Mouse (Mus musculus) ES-Bruce4 (cell line): ENCODE measurements around the gene Slc35b1. TPM values are rescaled to one million over a fixed set of nuclear protein-coding genes. Genes with fewer than 3 reads are reported as not detected.

Experiments used
- H3K27ac ChIP-seq: 2 replicates; pipeline ENCODE4 v1.5.1; 2012; ENCODE audit warnings: low read length, inconsistent platforms; ENCODE audit not compliant: insufficient read depth
- H3K27me3 ChIP-seq: 2 replicates; pipeline ENCODE4 v1.6.1; 2012; ENCODE audit warnings: mild to moderate bottlenecking, low read length, inconsistent platforms; ENCODE audit not compliant: control insufficient read depth, poor library complexity, insufficient read depth, severe bottlenecking
- H3K36me3 ChIP-seq: 2 replicates; pipeline ENCODE4 v1.6.1; 2012; ENCODE audit warnings: inconsistent platforms, mild to moderate bottlenecking, low read length, moderate library complexity; ENCODE audit not compliant: control insufficient read depth, poor library complexity, insufficient read depth, severe bottlenecking
- H3K4me1 ChIP-seq: one replicate; pipeline ENCODE4 v1.8.1; 2011; ENCODE audit warnings: low read length; ENCODE audit not compliant: control insufficient read depth, insufficient read depth
- H3K4me3 ChIP-seq: 2 replicates; pipeline ENCODE4 v1.5.1; 2011; ENCODE audit warnings: low read depth, mild to moderate bottlenecking, low read length
- H3K9ac ChIP-seq: 2 replicates; pipeline ENCODE4 v1.6.1; 2012; ENCODE audit warnings: low read depth, mild to moderate bottlenecking, inconsistent platforms; ENCODE audit not compliant: poor library complexity, severe bottlenecking
- H3K9me3 ChIP-seq: replicated peaks from 2 replicates; pipeline ENCODE4 v1.6.1; 2012; ENCODE audit warnings: mild to moderate bottlenecking, low read length, inconsistent platforms; ENCODE audit not compliant: control insufficient read depth, poor library complexity, insufficient read depth, severe bottlenecking
- CTCF ChIP-seq: IDR thresholded peaks from one replicate; pipeline ENCODE4 v1.8.1; 2011; ENCODE audit warnings: low read depth, low read length
- EP300 ChIP-seq: IDR thresholded peaks from 2 replicates; pipeline ENCODE4 v1.6.1; 2011; ENCODE audit warnings: low read depth, low read length; ENCODE audit not compliant: insufficient read depth
- POLR2A ChIP-seq: IDR thresholded peaks from one replicate; pipeline ENCODE4 v1.8.1; 2011; ENCODE audit warnings: low read length; ENCODE audit not compliant: insufficient read depth
- polyA plus RNA-seq: library from polyadenylated mRNA; stranded (reverse); fragments of >200 nt; gene quantifications from 2 replicates; pipeline ENCODE4 v1.2.4, GENCODE M21; 2011; ENCODE audit warnings: low read depth; ENCODE audit not compliant: missing spikeins, insufficient read depth, insufficient read length

Slc35b1 gene
- polyA plus RNA-seq, 1 experiment: 47.7 TPM

DNA sequence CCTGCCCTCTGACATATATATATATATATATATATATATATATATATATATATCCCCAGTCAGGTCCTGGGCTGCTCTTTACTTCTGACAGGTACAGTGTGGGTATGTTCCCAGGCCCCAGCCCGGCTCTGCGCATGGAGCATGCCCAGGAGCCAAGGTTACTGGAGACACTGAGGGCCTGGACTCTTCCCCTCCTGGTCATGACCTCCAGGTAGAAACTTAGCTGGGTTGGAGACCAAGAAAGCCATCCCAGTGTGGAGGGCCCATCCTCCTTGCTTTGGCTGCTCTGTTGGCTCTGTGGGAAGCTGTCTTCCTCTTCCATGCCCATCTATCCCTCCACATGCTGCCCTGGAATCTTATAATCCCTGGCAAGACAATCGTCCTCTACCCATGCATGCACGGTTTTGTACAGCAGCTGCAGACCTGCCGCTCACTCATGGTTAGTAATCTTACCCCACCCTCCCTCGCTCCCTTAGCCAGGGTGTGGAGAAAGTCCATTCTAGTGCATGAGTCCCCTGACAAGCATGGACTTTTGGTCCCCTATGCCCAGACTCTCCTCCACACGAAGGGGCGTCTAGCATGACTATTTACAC lies 16.2 kb upstream of the Slc35b1 start:
- Histone ChIP-seq H3K9ac (no peak overlapping the region), H3K27ac (no peak overlapping the region), H3K9me3 (no peaks in the 10 kb centered on the region), H3K36me3 (peaks cover 7% of the 10 kb centered on the region), H3K4me1 (no peaks in the 10 kb centered on the region), H3K4me3 (no peak overlapping the region), H3K27me3 (no peaks in the 10 kb centered on the region)
- TF ChIP-seq POLR2A: no peak
- no peak for TF ChIP-seq CTCF
- TF ChIP-seq EP300: no peak

DNA sequence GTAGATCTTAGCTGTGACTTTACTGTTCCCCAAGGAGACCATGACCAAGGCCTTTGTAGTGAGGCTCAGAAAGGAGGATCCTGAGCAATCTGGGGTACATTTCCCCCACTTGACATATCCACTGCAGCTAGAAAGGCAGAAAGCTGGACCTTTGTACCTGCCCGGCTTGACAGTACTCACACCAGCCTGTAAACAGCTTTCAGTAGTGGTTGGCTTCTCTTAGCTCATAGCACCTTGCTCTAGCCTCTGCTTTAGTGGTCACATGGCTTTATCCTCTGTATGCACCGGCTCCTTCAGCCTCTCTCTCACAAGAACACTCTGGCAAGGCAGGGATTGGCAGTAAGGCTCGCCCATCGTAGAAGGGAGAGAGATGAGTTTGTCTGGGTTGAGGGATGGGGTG lies 15.6 kb upstream of the Slc35b1 start:
- Histone ChIP-seq H3K9ac (no peak overlapping the region), H3K36me3 (peaks cover 10% of the 10 kb centered on the region), H3K27me3 (no peaks in the 10 kb centered on the region), H3K27ac (no peak overlapping the region), H3K9me3 (no peaks in the 10 kb centered on the region), H3K4me1 (no peaks in the 10 kb centered on the region), H3K4me3 (no peak overlapping the region)
- TF ChIP-seq EP300 (no peak), CTCF (no peak), POLR2A (no peak)

DNA sequence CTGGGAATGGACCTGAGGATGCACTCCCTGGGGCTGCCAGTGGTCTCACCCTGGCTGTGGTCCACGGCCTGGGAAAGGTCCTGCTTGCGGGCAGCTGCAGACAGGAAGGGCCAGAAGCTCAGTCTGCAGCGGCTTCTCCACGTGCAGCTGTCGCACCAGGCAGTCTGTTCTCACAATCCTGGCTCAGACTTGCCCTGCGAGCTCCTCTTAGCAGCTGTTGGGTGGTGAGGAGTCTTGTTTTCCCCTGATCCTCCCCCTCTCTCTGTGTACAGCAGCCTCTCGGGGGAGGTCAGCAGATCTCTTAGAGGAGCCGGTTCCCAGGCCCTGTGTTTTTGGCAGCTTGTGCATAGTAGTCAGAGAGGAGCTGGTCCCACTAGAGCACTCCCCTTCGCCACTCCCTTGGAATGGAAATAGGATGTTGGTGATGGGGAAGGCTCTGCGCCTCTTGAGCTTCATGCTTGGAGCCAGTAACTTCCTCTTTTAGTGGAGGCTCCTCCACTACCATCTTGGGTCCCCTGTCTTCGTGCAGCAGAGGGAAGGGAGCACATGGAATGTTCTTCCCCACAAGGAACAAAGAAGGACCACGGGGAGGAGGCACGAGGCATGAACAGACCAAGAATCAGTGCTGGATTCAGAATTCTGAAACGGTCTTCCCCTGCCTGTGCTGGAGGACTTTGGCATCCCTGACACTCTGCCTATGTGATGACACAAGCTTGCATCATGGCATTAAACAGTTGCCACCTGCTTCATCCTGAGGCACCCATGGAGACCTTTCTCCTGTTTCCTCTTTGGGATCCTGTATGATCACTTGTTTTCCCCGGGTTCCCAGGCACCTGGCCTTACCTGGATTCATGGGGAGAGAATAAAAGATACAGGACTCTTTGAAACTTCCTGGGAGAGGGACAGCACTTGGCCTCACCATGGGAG lies 14.3 kb upstream of the Slc35b1 start:
- TF ChIP-seq EP300 (no peak), POLR2A (no peak), CTCF (no peak)
- no peak overlapping the region for H3K4me3 ChIP-seq
- no peak overlapping the region for H3K27ac ChIP-seq
- H3K36me3 ChIP-seq: peaks cover 10% of the 10 kb centered on the region
- H3K9me3 ChIP-seq: no peaks in the 10 kb centered on the region
- H3K27me3 ChIP-seq: no peaks in the 10 kb centered on the region
- no peaks in the 10 kb centered on the region for H3K4me1 ChIP-seq
- no peak overlapping the region for H3K9ac ChIP-seq

DNA sequence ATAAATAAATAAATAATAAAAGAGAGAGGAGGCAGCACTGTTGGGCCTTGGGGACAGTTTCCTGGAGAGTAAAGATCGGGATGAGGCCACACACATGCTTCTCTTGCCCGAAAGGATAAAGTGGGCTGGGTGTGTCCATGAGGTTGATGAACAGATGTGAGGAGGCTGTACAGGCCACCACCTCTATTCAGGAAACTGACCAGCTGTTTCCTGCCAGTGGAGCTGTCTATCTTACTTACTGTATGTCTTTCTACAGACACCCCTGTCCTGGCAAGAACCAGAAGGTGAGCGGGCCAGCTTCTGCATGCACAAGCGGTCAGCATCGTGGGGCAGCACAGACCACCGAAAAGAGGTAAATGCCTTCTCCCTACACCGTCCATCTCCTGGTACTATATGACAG lies 13.3 kb upstream of the Slc35b1 start:
- Histone ChIP-seq H3K27ac (no peak overlapping the region), H3K27me3 (no peaks in the 10 kb centered on the region), H3K36me3 (peaks cover 14% of the 10 kb centered on the region)

DNA sequence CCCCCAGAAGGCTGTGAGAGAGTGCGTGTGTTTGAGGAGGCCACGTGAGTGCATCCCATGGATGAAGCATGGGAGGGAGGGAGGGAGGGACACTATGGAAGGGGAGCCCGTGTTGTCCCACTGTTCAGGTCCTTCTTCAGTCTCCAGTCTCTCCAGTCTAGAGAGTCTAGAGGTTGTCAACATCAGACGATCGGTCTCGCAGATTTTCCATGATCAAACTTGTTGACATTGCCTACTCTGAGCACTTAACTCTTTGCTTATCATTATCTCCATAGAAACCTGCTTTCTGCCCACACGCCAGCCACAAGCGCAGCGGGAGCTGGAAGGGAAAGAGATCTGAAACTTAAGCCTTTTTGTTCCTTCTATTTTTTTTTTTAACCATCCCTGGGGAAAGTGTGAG lies 5.6 kb upstream of the Slc35b1 start:
- no peaks in the 10 kb centered on the region for H3K4me1 ChIP-seq
- no peak for TF ChIP-seq CTCF
- no peak for TF ChIP-seq EP300
- TF ChIP-seq POLR2A: no peak
- H3K27ac ChIP-seq: no peak overlapping the region
- no peak overlapping the region for H3K4me3 ChIP-seq
- H3K27me3 ChIP-seq: no peaks in the 10 kb centered on the region
- no peak overlapping the region for H3K9ac ChIP-seq
- peaks cover 18% of the 10 kb centered on the region; the same call in 1 of the 2 replicates for H3K36me3 ChIP-seq
- no peaks in the 10 kb centered on the region for H3K9me3 ChIP-seq

More for the DNA sequence above, 13.3 kb upstream of the Slc35b1 start:
- Histone ChIP-seq H3K4me3 (no peak overlapping the region), H3K4me1 (no peaks in the 10 kb centered on the region), H3K9ac (no peak overlapping the region), H3K9me3 (no peaks in the 10 kb centered on the region)
- no peak for TF ChIP-seq CTCF
- TF ChIP-seq POLR2A: no peak
- no peak for TF ChIP-seq EP300

DNA sequence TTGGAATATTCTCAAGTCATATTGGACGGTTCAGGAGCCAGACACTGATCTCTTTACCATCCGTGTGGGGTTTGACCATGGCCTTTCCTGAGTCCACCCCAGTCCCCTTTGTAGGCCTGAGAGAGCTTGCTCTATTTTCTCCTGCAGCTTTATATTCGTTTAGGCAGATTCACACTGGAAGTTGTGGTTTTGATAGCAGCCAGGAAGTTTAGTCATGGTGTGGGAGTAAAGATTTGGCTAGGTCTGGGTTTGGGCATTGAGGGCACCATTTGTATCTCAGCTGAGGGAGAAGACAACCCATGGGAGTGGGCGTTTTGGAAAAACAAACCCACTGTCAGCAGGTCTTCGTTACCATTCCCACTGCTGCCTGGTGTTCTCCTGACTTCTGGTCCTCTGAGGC lies 4.9 kb upstream of the Slc35b1 start:
- no peak for TF ChIP-seq CTCF
- TF ChIP-seq EP300: no peak
- TF ChIP-seq POLR2A: no peak
- no peaks in the 10 kb centered on the region for H3K4me1 ChIP-seq
- H3K36me3 ChIP-seq: peaks cover 18% of the 10 kb centered on the region; the same call in 1 of the 2 replicates
- no peak overlapping the region for H3K27ac ChIP-seq
- no peaks in the 10 kb centered on the region for H3K27me3 ChIP-seq
- H3K9ac ChIP-seq: no peak overlapping the region
- no peak overlapping the region for H3K4me3 ChIP-seq
- no peaks in the 10 kb centered on the region for H3K9me3 ChIP-seq
